Mouse (Mus musculus): ENCODE results near the gene Phf21b. TPM values are rescaled to one million over a fixed set of nuclear protein-coding genes. Genes with fewer than 3 reads are reported as not detected.

Gene Phf21b
- polyA plus RNA-seq, 1 experiment from 2014 or later, result 0.16 TPM

DNA sequence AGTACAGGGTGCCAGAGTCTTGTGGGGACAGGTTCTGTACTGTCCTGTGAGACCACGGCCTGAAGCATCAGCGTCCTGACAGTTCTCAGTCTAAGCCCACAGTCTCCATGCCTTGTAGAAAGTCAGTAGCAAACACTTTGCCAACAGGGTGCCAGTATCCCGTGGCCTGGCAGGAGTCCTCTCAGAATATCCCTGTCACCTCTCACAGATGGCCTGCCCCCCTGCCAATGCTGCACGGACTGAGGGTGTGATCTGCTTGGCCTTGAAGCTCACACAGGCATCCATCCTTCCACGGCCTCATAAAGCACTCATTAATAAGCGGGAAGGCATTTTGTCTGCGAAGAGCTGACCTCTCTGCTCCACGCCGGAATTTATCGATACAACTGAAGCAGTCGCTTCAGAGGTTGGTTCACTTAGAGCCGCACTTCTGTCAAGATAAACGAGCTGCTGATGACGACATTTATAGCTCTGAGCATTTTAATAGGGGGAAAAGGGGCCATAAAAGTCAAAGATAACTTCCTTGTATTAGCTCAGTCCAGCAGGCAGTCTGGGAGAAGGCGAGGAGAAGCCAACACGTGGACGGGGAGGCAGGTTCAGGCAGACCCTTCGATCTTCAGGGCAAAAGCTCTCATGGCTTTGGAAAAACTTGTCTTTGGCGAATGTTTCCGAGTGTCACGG lies 46.4 kb downstream of the Phf21b start:
- Histone ChIP-seq H3K9me3 (ENCODE audit: control insufficient read depth, low read length) (no peaks in the 10 kb centered on the region), H3K4me3 (ENCODE audit: low read depth, low read length) (no peak overlapping the region), H3K36me3 (ENCODE audit: control insufficient read depth, insufficient read depth, low read length) (no peaks in the 10 kb centered on the region), H3K4me1 (replicated peaks; ENCODE audit: control insufficient read depth, insufficient read depth) (no peaks in the 10 kb centered on the region), H3K27me3 (ENCODE audit: control insufficient read depth, insufficient read depth, low read length) (no peaks in the 10 kb centered on the region), H3K4me2 (replicated peaks; ENCODE audit: low read depth) (no peak overlapping the region), H3K27ac (replicated peaks) (no peak overlapping the region), H3K9ac (ENCODE audit: low read length) (no peak overlapping the region)
- WGBS, result 59% methylated on average over 21 of the region's 21 CpGs
- ATAC-seq (ENCODE audit: low FRiP score, low TSS enrichment) (no peak), DNase-seq (ENCODE audit: low spot score) (no peak)
- TF ChIP-seq CTCF (IDR thresholded peaks at IDR 0.05; ENCODE audit: low read depth) (no peak), EP300 (optimal IDR thresholded peaks at IDR 0.05) (no peak)

DNA sequence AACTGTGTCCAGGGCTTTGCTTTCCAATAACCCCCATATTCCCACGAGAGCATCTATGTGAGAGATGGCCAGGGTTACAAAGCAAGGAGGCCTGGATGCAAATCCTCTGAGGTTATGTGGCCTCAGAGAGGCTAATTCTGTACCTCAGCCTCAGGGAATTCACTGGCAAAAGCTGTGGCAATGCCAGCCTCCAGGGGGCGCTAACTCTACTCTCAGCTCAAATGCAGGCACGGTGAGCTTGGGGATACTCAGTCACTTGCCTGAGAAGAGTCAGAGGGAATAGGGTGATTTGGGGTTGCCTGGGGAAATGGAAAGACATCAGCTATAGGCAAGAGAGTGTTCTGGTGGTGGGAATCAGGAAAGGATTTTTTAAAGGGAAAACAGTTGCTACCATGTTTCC lies 52.2 kb downstream of the Phf21b start:
- Histone ChIP-seq H3K27ac (replicated peaks) (no peak overlapping the region), H3K9ac (ENCODE audit: low read length) (no peak overlapping the region), H3K4me2 (replicated peaks; ENCODE audit: low read depth) (no peak overlapping the region), H3K36me3 (ENCODE audit: control insufficient read depth, insufficient read depth, low read length) (no peaks in the 10 kb centered on the region), H3K4me1 (replicated peaks; ENCODE audit: control insufficient read depth, insufficient read depth) (no peaks in the 10 kb centered on the region), H3K9me3 (ENCODE audit: control insufficient read depth, low read length) (no peaks in the 10 kb centered on the region), H3K4me3 (ENCODE audit: low read depth, low read length) (no peak overlapping the region), H3K27me3 (ENCODE audit: control insufficient read depth, insufficient read depth, low read length) (no peaks in the 10 kb centered on the region)
- ATAC-seq (ENCODE audit: low FRiP score, low TSS enrichment) (no peak), DNase-seq (ENCODE audit: low spot score) (peak; percentile 61)
- WGBS, result 43% methylated on average over 3 of the region's 3 CpGs
- TF ChIP-seq EP300 (optimal IDR thresholded peaks at IDR 0.05), result no peak
- peak; percentile 75 for TF ChIP-seq CTCF (IDR thresholded peaks at IDR 0.05; ENCODE audit: low read depth)

DNA sequence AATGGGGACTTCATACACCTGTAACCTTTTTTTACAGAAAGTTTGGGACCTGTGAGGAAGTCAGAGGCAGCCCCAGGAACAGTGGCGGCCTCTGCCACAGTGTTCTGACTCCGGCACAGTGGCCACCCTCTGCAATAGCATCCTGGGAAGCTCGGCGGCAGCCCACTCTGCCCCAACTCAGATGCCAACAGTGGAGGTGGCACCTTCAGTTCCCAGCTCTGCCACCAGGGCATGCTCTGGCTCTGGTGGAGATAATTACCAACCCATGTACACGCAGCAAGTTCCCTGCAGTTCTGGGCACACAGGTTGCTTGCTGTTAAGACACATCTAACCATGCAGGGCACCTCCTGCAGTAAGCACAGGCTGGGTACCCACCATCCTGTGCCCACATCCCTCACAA lies 55.7 kb downstream of the Phf21b start:
- no peak overlapping the region for H3K4me3 ChIP-seq (ENCODE audit: low read depth, low read length)
- no peaks in the 10 kb centered on the region for H3K27me3 ChIP-seq (ENCODE audit: control insufficient read depth, insufficient read depth, low read length)
- TF ChIP-seq CTCF (IDR thresholded peaks at IDR 0.05; ENCODE audit: low read depth) (peak; percentile 65), EP300 (optimal IDR thresholded peaks at IDR 0.05) (no peak)
- ATAC-seq (ENCODE audit: low FRiP score, low TSS enrichment) (no peak), DNase-seq (ENCODE audit: low spot score) (peak; percentile 40)
- H3K9me3 ChIP-seq (ENCODE audit: control insufficient read depth, low read length), result no peaks in the 10 kb centered on the region
- no peaks in the 10 kb centered on the region for H3K4me1 ChIP-seq (replicated peaks; ENCODE audit: control insufficient read depth, insufficient read depth)
- no peak overlapping the region for H3K27ac ChIP-seq (replicated peaks)
- H3K4me2 ChIP-seq (replicated peaks; ENCODE audit: low read depth), result no peak overlapping the region
- H3K9ac ChIP-seq (ENCODE audit: low read length), result no peak overlapping the region
- H3K36me3 ChIP-seq (ENCODE audit: control insufficient read depth, insufficient read depth, low read length), result no peaks in the 10 kb centered on the region
- WGBS, result 84% methylated on average over 5 of the region's 5 CpGs

DNA sequence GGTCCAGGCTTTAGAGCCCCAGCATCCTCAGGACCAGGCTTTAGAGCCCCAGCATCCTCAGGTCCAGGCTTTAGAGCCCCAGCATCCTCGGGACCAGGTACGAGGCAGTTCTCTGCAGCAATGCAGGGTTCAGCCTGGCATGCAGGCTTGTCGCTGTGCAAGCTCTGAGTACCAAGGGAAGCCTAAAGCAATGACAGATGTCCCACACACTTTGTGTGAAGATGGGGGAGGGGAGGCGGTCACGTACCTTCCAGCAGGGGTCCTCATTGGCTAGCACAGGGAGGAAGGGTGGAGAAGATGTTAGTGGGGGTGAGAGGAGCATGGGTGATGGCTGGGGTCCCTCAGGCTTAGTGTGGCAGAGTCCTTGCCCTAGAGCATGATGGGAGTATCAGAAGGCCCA lies 62.2 kb downstream of the Phf21b start:
- H3K9ac ChIP-seq (ENCODE audit: low read length), result no peak overlapping the region
- DNase-seq (ENCODE audit: low spot score) (no peak), ATAC-seq (ENCODE audit: low FRiP score, low TSS enrichment) (no peak)
- whole genome bisulfite sequencing, result 72% methylated on average over 5 of the region's 5 CpGs
- H3K9me3 ChIP-seq (ENCODE audit: control insufficient read depth, low read length), result no peaks in the 10 kb centered on the region
- no peaks in the 10 kb centered on the region for H3K4me1 ChIP-seq (replicated peaks; ENCODE audit: control insufficient read depth, insufficient read depth)
- no peaks in the 10 kb centered on the region for H3K36me3 ChIP-seq (ENCODE audit: control insufficient read depth, insufficient read depth, low read length)
- TF ChIP-seq CTCF (IDR thresholded peaks at IDR 0.05; ENCODE audit: low read depth) (no peak), EP300 (optimal IDR thresholded peaks at IDR 0.05) (no peak)
- no peak overlapping the region for H3K27ac ChIP-seq (replicated peaks)
- no peaks in the 10 kb centered on the region for H3K27me3 ChIP-seq (ENCODE audit: control insufficient read depth, insufficient read depth, low read length)
- no peak overlapping the region for H3K4me3 ChIP-seq (ENCODE audit: low read depth, low read length)
- no peak overlapping the region for H3K4me2 ChIP-seq (replicated peaks; ENCODE audit: low read depth)

DNA sequence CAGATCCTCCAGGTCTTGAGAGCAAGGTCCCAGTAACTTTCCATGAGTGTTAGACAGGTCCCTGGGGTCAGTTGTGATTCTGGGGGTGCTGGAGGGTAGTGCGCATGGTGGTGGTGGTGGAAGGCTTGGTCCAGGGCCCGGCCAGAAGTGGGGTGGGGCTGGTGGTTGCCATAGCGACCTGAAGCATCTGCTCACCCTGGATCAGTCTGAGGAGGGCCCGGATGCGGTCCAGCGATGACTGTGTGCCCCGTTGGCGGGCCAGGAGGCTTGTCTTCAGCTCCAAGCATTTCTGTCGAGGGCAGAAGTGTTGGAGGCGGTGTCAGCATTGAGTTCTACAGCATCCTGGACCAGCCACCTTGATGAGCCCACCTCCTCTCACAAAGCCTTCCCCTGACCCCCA lies 68.7 kb downstream of the Phf21b start:
- 87% methylated on average over 10 of the region's 10 CpGs for WGBS
- DNase-seq (ENCODE audit: low spot score), result no peak
- no peak for TF ChIP-seq EP300 (optimal IDR thresholded peaks at IDR 0.05)
- TF ChIP-seq CTCF (IDR thresholded peaks at IDR 0.05; ENCODE audit: low read depth), result no peak
- no peaks in the 10 kb centered on the region for H3K36me3 ChIP-seq (ENCODE audit: control insufficient read depth, insufficient read depth, low read length)
- H3K4me3 ChIP-seq (ENCODE audit: low read depth, low read length), result no peak overlapping the region
- H3K9ac ChIP-seq (ENCODE audit: low read length), result no peak overlapping the region
- H3K27ac ChIP-seq (replicated peaks), result no peak overlapping the region
- H3K9me3 ChIP-seq (ENCODE audit: control insufficient read depth, low read length), result no peaks in the 10 kb centered on the region
- ATAC-seq (ENCODE audit: low FRiP score, low TSS enrichment), result no peak
- H3K4me1 ChIP-seq (replicated peaks; ENCODE audit: control insufficient read depth, insufficient read depth), result no peaks in the 10 kb centered on the region
- H3K4me2 ChIP-seq (replicated peaks; ENCODE audit: low read depth), result no peak overlapping the region
- H3K27me3 ChIP-seq (ENCODE audit: control insufficient read depth, insufficient read depth, low read length), result no peaks in the 10 kb centered on the region

DNA sequence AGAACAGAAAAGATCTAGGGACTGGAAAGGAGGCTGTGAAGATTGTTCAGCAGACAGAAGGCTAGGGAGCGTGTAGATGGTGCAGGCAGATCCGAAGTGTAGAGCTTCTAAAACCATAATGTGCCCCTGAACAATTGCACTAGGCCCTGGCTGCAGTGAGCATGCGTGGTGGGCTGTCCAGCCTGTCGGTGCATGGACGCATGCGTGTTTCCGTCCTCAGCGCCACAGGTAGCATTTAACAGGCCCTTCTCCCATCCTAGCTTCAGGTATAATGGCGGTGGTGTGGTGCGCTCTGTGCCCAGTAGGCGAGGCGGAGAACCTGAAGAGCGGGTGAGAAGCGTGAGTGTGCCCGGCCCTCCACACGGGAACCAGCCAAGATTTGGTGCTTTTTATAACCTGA lies 71.0 kb downstream of the Phf21b start:
- 95% methylated on average over 16 of the region's 16 CpGs for WGBS

More for the DNA sequence above, 71.0 kb downstream of the Phf21b start:
- Histone ChIP-seq H3K4me3 (ENCODE audit: low read depth, low read length) (no peak overlapping the region), H3K27me3 (ENCODE audit: control insufficient read depth, insufficient read depth, low read length) (no peaks in the 10 kb centered on the region), H3K27ac (replicated peaks) (no peak overlapping the region), H3K4me2 (replicated peaks; ENCODE audit: low read depth) (no peak overlapping the region), H3K4me1 (replicated peaks; ENCODE audit: control insufficient read depth, insufficient read depth) (no peaks in the 10 kb centered on the region), H3K9me3 (ENCODE audit: control insufficient read depth, low read length) (no peaks in the 10 kb centered on the region), H3K36me3 (ENCODE audit: control insufficient read depth, insufficient read depth, low read length) (no peaks in the 10 kb centered on the region), H3K9ac (ENCODE audit: low read length) (no peak overlapping the region)
- no peak for DNase-seq (ENCODE audit: low spot score)
- no peak for ATAC-seq (ENCODE audit: low FRiP score, low TSS enrichment)
- TF ChIP-seq CTCF (IDR thresholded peaks at IDR 0.05; ENCODE audit: low read depth), result no peak
- TF ChIP-seq EP300 (optimal IDR thresholded peaks at IDR 0.05), result no peak
